Mouse (Mus musculus) embryonic fibroblast, embryonic 13.5 days (primary cell): ENCODE results near the gene Zfp366.

Source experiments
- CTCF ChIP-seq: IDR thresholded peaks from 2 replicates; pipeline ENCODE4 v1.5.1; 2011; ENCODE audit warnings: mild to moderate bottlenecking, control low read depth, low read length, moderate library complexity, borderline replicate concordance; ENCODE audit not compliant: insufficient read depth
- POLR2A ChIP-seq: IDR thresholded peaks from 2 replicates; pipeline ENCODE4 v1.6.1; 2011; ENCODE audit warnings: low read depth, mild to moderate bottlenecking, control low read depth, low read length, moderate library complexity

GRCm38 (mm10) chr13:99284400-99285160 lies 100.0 kb downstream of the Zfp366 start:
- TF ChIP-seq CTCF, result no peak
- no peak for TF ChIP-seq POLR2A
